Mouse (Mus musculus): ENCODE data around the gene Bri3. TPM values are rescaled to one million over a fixed set of nuclear protein-coding genes. Genes with fewer than 3 reads are reported as not detected.
"Not testable (repeated sequence)": the region's sequence is repeated elsewhere in the genome, so short reads cannot be mapped to it uniquely, and the experiment has no call there.

The Bri3 gene
- total RNA-seq, 2 experiments from 2014 or later = 59.4 to 62.4 TPM

- DNase-seq (ENCODE audit: low spot score in 2 of 2) = no peak
Measured at GRCm38 (mm10) chr5:144288391-144288790, 44.2 kb downstream of the Bri3 start.

GRCm38 (mm10) chr5:144289769-144290440, 45.7 kb downstream of the Bri3 start:
- DNase-seq (ENCODE audit: low spot score in 2 of 2) = no peak

- DNase-seq (ENCODE audit: low spot score in 2 of 2) = no peak
Measured at GRCm38 (mm10) chr5:144294908-144295307, 50.7 kb downstream of the Bri3 start.

GRCm38 (mm10) chr5:144295357-144295756, 51.1 kb downstream of the Bri3 start:
- DNase-seq (ENCODE audit: low spot score in 2 of 2) = no peak

- DNase-seq (ENCODE audit: low spot score in 2 of 2) = no peak
Measured at GRCm38 (mm10) chr5:144296090-144296604, 51.9 kb downstream of the Bri3 start.

GRCm38 (mm10) chr5:144303071-144303470, 58.8 kb downstream of the Bri3 start:
- no peak for DNase-seq (ENCODE audit: low spot score in 2 of 2)

GRCm38 (mm10) chr5:144308929-144309328, 64.7 kb downstream of the Bri3 start:
- no peak for DNase-seq (ENCODE audit: low spot score in 2 of 2)

GRCm38 (mm10) chr5:144312183-144312582, 67.9 kb downstream of the Bri3 start:
- DNase-seq (ENCODE audit: low spot score in 2 of 2) = no peak

GRCm38 (mm10) chr5:144313335-144313734, 69.1 kb downstream of the Bri3 start:
- DNase-seq (ENCODE audit: low spot score in 2 of 2) = no peak

GRCm38 (mm10) chr5:144314731-144315494, 70.7 kb downstream of the Bri3 start:
- no peak for DNase-seq (ENCODE audit: low spot score in 2 of 2)

- no peak for DNase-seq (ENCODE audit: low spot score in 2 of 2)
Measured at GRCm38 (mm10) chr5:144316442-144316841, 72.2 kb downstream of the Bri3 start.

- no peak for DNase-seq (ENCODE audit: low spot score in 2 of 2)
Measured at GRCm38 (mm10) chr5:144317426-144317825, 73.2 kb downstream of the Bri3 start.

GRCm38 (mm10) chr5:144318286-144318685, 74.0 kb downstream of the Bri3 start:
- no peak for DNase-seq (ENCODE audit: low spot score in 2 of 2)

- no peak for DNase-seq (ENCODE audit: low spot score in 2 of 2)
Measured at GRCm38 (mm10) chr5:144321681-144322080, 77.4 kb downstream of the Bri3 start.

GRCm38 (mm10) chr5:144322717-144323116, 78.5 kb downstream of the Bri3 start:
- DNase-seq (ENCODE audit: low spot score in 2 of 2) = no peak

GRCm38 (mm10) chr5:144334010-144334409, 89.8 kb downstream of the Bri3 start:
- DNase-seq (ENCODE audit: low spot score in 2 of 2) = no peak

GRCm38 (mm10) chr5:144335357-144335756, 91.1 kb downstream of the Bri3 start:
- not testable (repeated sequence) for DNase-seq (ENCODE audit: low spot score in 2 of 2)

- no peak for DNase-seq (ENCODE audit: low spot score in 2 of 2)
Measured at GRCm38 (mm10) chr5:144338787-144339186, 94.5 kb downstream of the Bri3 start.

GRCm38 (mm10) chr5:144341085-144341484, 96.8 kb downstream of the Bri3 start:
- DNase-seq (ENCODE audit: low spot score in 2 of 2) = no peak

GRCm38 (mm10) chr5:144344592-144344991, 100.4 kb downstream of the Bri3 start:
- DNase-seq (ENCODE audit: low spot score in 2 of 2) = no peak

- DNase-seq (ENCODE audit: low spot score in 2 of 2) = no peak
Measured at GRCm38 (mm10) chr5:144351185-144351584, 106.9 kb downstream of the Bri3 start.
